Mouse (Mus musculus) lung, embryonic 16.5 days (tissue): Measurements from ENCODE around the gene Elmod3. TPM values are rescaled to one million over a fixed set of nuclear protein-coding genes. Genes with fewer than 3 reads are reported as not detected.

Experiments
- ATAC-seq: fragments of 200-750 bp; cut with Nextera tagmentation; 2 replicates; pipeline ENCODE4 v1.8.0; 2017; ENCODE audit warnings: low read depth, mild to moderate bottlenecking, moderate library complexity
- H3K27ac ChIP-seq: fragments of 300-500 bp; sonication (generic); 2 replicates; pipeline ENCODE4 v1.5.1; 2014; ENCODE audit warnings: mild to moderate bottlenecking, control low read depth, low read length
- H3K27me3 ChIP-seq: fragments of 300-500 bp; sonication (generic); 2 replicates; pipeline ENCODE4 v1.6.1; 2014; ENCODE audit warnings: low read depth, low read length, mixed read lengths; ENCODE audit not compliant: control insufficient read depth, insufficient read depth
- H3K36me3 ChIP-seq: fragments of 300-500 bp; sonication (generic); 2 replicates; pipeline ENCODE4 v1.6.1; 2014; ENCODE audit warnings: low read length; ENCODE audit not compliant: control insufficient read depth, insufficient read depth
- H3K4me1 ChIP-seq: fragments of 300-500 bp; sonication (generic); replicated peaks from 2 replicates; pipeline ENCODE4 v1.6.1; 2014; ENCODE audit warnings: low read length, mixed read lengths; ENCODE audit not compliant: control insufficient read depth, insufficient read depth
- H3K4me2 ChIP-seq: fragments of 300-500 bp; sonication (generic); 2 replicates; pipeline ENCODE4 v1.6.1; 2014; ENCODE audit warnings: low read depth, low read length, control low read depth
- H3K4me3 ChIP-seq: fragments of 300-500 bp; sonication (generic); 2 replicates; pipeline ENCODE4 v1.5.1; 2014; ENCODE audit warnings: mild to moderate bottlenecking, low read length, control low read depth
- H3K9ac ChIP-seq: fragments of 300-500 bp; sonication (generic); 2 replicates; pipeline ENCODE4 v1.6.1; 2014; ENCODE audit warnings: low read length, control low read depth
- H3K9me3 ChIP-seq: fragments of 300-500 bp; sonication (generic); 2 replicates; pipeline ENCODE4 v1.6.1; 2016; ENCODE audit warnings: low read length; ENCODE audit not compliant: control insufficient read depth
- WGBS: fragments of 180-500 bp; shearing (Covaris S2); extraction: QIAGEN DNeasy Blood & Tissue Kit; methylation state at CpG from one replicate; pipeline ENCODE4 v1.1.7; 2014; 5-methylcytosine and 5-hydroxymethylcytosine counted together
- polyA plus RNA-seq: library from polyadenylated mRNA; unstranded; fragments of >200 nt; fragmentation: Nextera tagmentation; extraction: Ambion mirVana; gene quantifications from 2 replicates; pipeline ENCODE4 v1.2.1, GENCODE M21; 2015

Gene Elmod3
- polyA plus RNA-seq, 1 experiment from 2014 or later: 20.0 TPM

- 0 out of 2 replicates have a peak, but pooled peaks cover 7% of the 10 kb centered on the region for H3K36me3 ChIP-seq
- H3K4me3 ChIP-seq: no peak overlapping the region
- 79% methylated on average over 12 of the region's 12 CpGs for WGBS
- no peak for ATAC-seq
- H3K27ac ChIP-seq: no peak overlapping the region
- H3K4me2 ChIP-seq: no peak overlapping the region
- peaks cover 19% of the 10 kb centered on the region for H3K4me1 ChIP-seq
- no peaks in the 10 kb centered on the region for H3K9me3 ChIP-seq
- H3K9ac ChIP-seq: no peak overlapping the region
- H3K27me3 ChIP-seq: no peaks in the 10 kb centered on the region
Observed at GRCm38 (mm10) chr6:72600771-72601170, 2.6 kb upstream of the Elmod3 start.

GRCm38 (mm10) chr6:72600216-72600615 lies 2.0 kb upstream of the Elmod3 start:
- H3K9me3 ChIP-seq: no peaks in the 10 kb centered on the region
- no peak overlapping the region for H3K27ac ChIP-seq
- WGBS: 71% methylated on average over 6 of the region's 6 CpGs
- H3K27me3 ChIP-seq: no peaks in the 10 kb centered on the region
- H3K9ac ChIP-seq: no peak overlapping the region
- ATAC-seq: no peak
- H3K36me3 ChIP-seq: 0 out of 2 replicates have a peak, but pooled peaks cover 3% of the 10 kb centered on the region
- no peak overlapping the region for H3K4me3 ChIP-seq
- peaks cover 19% of the 10 kb centered on the region for H3K4me1 ChIP-seq
- H3K4me2 ChIP-seq: no peak overlapping the region

GRCm38 (mm10) chr6:72598791-72599557 lies 761 bp upstream of the Elmod3 start:
- peak; percentile 65 for ATAC-seq
- Histone ChIP-seq H3K4me2 (peak overlapping the region; percentile 81), H3K4me1 (peaks cover 19% of the 10 kb centered on the region), H3K9me3 (no peaks in the 10 kb centered on the region), H3K36me3 (no peaks in the 10 kb centered on the region), H3K27me3 (no peaks in the 10 kb centered on the region), H3K27ac (peak overlapping the region; percentile 93), H3K4me3 (peak overlapping the region; percentile 73), H3K9ac (peak overlapping the region; percentile 75)
- 29% methylated on average over 12 of the region's 12 CpGs for WGBS

- H3K4me1 ChIP-seq: peaks cover 19% of the 10 kb centered on the region
- H3K9me3 ChIP-seq: no peaks in the 10 kb centered on the region
- peak overlapping the region; percentile 77 for H3K9ac ChIP-seq
- no peaks in the 10 kb centered on the region for H3K36me3 ChIP-seq
- peak overlapping the region; percentile 81 for H3K4me2 ChIP-seq
- 17% methylated on average over 13 of the region's 13 CpGs for WGBS
- peak overlapping the region; percentile 60 for H3K27ac ChIP-seq
- H3K27me3 ChIP-seq: no peaks in the 10 kb centered on the region
- H3K4me3 ChIP-seq: peak overlapping the region; percentile 73
- ATAC-seq: peak; percentile 34
Observed at GRCm38 (mm10) chr6:72597083-72597874, 934 bp downstream of the Elmod3 start.

- Histone ChIP-seq H3K9me3 (no peaks in the 10 kb centered on the region), H3K9ac (no peak overlapping the region), H3K27me3 (no peaks in the 10 kb centered on the region), H3K4me1 (peaks cover 14% of the 10 kb centered on the region), H3K36me3 (no peaks in the 10 kb centered on the region), H3K4me2 (no peak overlapping the region), H3K4me3 (no peak overlapping the region), H3K27ac (no peak overlapping the region)
- WGBS: 45% methylated on average over 5 of the region's 5 CpGs
- ATAC-seq: no peak
Observed at GRCm38 (mm10) chr6:72593914-72594313, 4.3 kb downstream of the Elmod3 start.

GRCm38 (mm10) chr6:72593011-72593803 lies 5.0 kb downstream of the Elmod3 start:
- H3K36me3 ChIP-seq: no peaks in the 10 kb centered on the region
- H3K4me1 ChIP-seq: peaks cover 11% of the 10 kb centered on the region
- H3K9ac ChIP-seq: no peak overlapping the region
- H3K27me3 ChIP-seq: no peaks in the 10 kb centered on the region
- 73% methylated on average over 6 of the region's 6 CpGs for WGBS
- no peak overlapping the region for H3K4me2 ChIP-seq
- no peaks in the 10 kb centered on the region for H3K9me3 ChIP-seq
- no peak overlapping the region for H3K4me3 ChIP-seq
- no peak overlapping the region for H3K27ac ChIP-seq
- ATAC-seq: no peak

GRCm38 (mm10) chr6:72590111-72590510 lies 8.1 kb downstream of the Elmod3 start:
- ATAC-seq: no peak
- peaks cover 3% of the 10 kb centered on the region; the same call in 1 of the 2 replicates for H3K36me3 ChIP-seq
- no peaks in the 10 kb centered on the region for H3K4me1 ChIP-seq
- no peaks in the 10 kb centered on the region for H3K9me3 ChIP-seq
- no peaks in the 10 kb centered on the region for H3K27me3 ChIP-seq
- no peak overlapping the region for H3K27ac ChIP-seq
- H3K4me2 ChIP-seq: no peak overlapping the region
- no peak overlapping the region for H3K9ac ChIP-seq
- no peak overlapping the region for H3K4me3 ChIP-seq

- Histone ChIP-seq H3K9me3 (no peaks in the 10 kb centered on the region), H3K27me3 (no peaks in the 10 kb centered on the region), H3K4me2 (no peak overlapping the region), H3K9ac (no peak overlapping the region), H3K4me1 (no peaks in the 10 kb centered on the region), H3K36me3 (peaks cover 3% of the 10 kb centered on the region; the same call in 1 of the 2 replicates), H3K4me3 (no peak overlapping the region), H3K27ac (no peak overlapping the region)
- no peak for ATAC-seq
Observed at GRCm38 (mm10) chr6:72588307-72588706, 9.9 kb downstream of the Elmod3 start.

- Histone ChIP-seq H3K36me3 (peaks cover 3% of the 10 kb centered on the region; the same call in 1 of the 2 replicates), H3K4me2 (no peak overlapping the region)
- WGBS: 77% methylated on average over 3 of the region's 3 CpGs
Observed at GRCm38 (mm10) chr6:72586701-72587100, 11.5 kb downstream of the Elmod3 start.

More at GRCm38 (mm10) chr6:72586701-72587100, 11.5 kb downstream of the Elmod3 start:
- Histone ChIP-seq H3K9me3 (no peaks in the 10 kb centered on the region), H3K27ac (no peak overlapping the region), H3K4me1 (no peaks in the 10 kb centered on the region), H3K27me3 (no peaks in the 10 kb centered on the region), H3K9ac (no peak overlapping the region), H3K4me3 (no peak overlapping the region)
- ATAC-seq: no peak
